Mouse (Mus musculus): ENCODE data around the gene Adamts17. TPM values are rescaled to one million over a fixed set of nuclear protein-coding genes. Genes with fewer than 3 reads are reported as not detected.

The Adamts17 gene
- polyA plus RNA-seq, 1 experiment from 2014 or later: 3.4 TPM

GRCm38 (mm10) chr7:67045202-67045601, 205.7 kb downstream of the Adamts17 start:
- H3K9ac ChIP-seq (ENCODE audit: low read depth, low read length): no peak overlapping the region
- ATAC-seq: no peak
- 0 out of 2 replicates have a peak, but pooled peaks cover 3% of the 10 kb centered on the region for H3K4me1 ChIP-seq (ENCODE audit: control insufficient read depth, insufficient read depth, low read length)
- H3K36me3 ChIP-seq (ENCODE audit: control insufficient read depth, insufficient read depth, low read length): no peaks in the 10 kb centered on the region
- WGBS: 96% methylated on average over 6 of the region's 6 CpGs
- no peak overlapping the region for H3K27ac ChIP-seq (ENCODE audit: low read length)
- H3K27me3 ChIP-seq (ENCODE audit: control insufficient read depth, insufficient read depth, low read depth, low read length): no peaks in the 10 kb centered on the region
- H3K9me3 ChIP-seq (replicated peaks; ENCODE audit: control insufficient read depth, low read length, poor library complexity, severe bottlenecking): no peaks in the 10 kb centered on the region
- no peak overlapping the region for H3K4me2 ChIP-seq (ENCODE audit: low read length)
- H3K4me3 ChIP-seq (ENCODE audit: low read depth, low read length): no peak overlapping the region

DNA sequence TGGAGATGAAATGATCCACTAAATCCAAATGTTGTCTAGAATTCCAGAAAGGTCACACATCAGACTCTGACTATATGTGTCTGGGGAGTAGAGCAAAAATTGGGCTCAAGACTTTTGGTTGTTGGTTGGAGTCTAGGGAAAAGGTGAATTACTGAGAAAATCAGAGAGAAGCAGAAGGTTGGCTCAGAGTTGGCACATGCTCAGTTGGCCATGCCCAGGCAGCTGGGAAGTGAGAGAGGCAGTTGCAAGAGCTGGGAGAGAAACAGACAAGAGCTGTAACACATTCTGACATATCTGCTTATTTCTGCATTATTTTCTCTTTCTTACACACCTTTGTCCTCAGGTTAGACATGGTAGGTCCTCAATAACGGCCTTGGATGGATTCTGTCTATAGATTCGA, 209.7 kb downstream of the Adamts17 start:
- Histone ChIP-seq H3K36me3 (ENCODE audit: control insufficient read depth, insufficient read depth, low read length) (no peaks in the 10 kb centered on the region), H3K9ac (ENCODE audit: low read depth, low read length) (no peak overlapping the region), H3K4me2 (ENCODE audit: low read length) (no peak overlapping the region), H3K4me3 (ENCODE audit: low read depth, low read length) (no peak overlapping the region), H3K27me3 (ENCODE audit: control insufficient read depth, insufficient read depth, low read depth, low read length) (no peaks in the 10 kb centered on the region), H3K4me1 (ENCODE audit: control insufficient read depth, insufficient read depth, low read length) (0 out of 2 replicates have a peak, but pooled peaks cover 3% of the 10 kb centered on the region), H3K9me3 (replicated peaks; ENCODE audit: control insufficient read depth, low read length, poor library complexity, severe bottlenecking) (no peaks in the 10 kb centered on the region), H3K27ac (ENCODE audit: low read length) (no peak overlapping the region)
- 82% methylated on average over 2 of the region's 2 CpGs for WGBS
- no peak for ATAC-seq

DNA sequence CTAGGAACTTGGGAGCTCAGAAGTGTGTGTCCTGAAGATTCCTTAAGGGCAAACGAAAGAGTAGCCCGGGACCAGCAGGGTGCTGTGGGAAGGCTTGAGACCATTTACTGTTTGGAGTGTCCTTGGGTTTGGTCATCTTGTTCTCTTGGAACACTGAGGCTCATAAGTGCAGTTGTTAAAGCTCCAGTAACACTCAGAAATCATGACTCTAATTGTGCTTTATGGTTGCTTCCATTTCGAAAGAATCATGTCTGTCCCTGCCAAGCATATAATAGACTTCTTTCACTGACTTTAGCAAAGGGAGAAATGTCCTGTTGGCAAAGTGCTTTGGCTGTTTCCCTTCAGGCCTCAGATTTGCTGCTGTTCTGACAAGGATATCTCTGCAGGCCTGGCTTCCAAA, 210.9 kb downstream of the Adamts17 start:
- Histone ChIP-seq H3K27ac (ENCODE audit: low read length) (no peak overlapping the region), H3K27me3 (ENCODE audit: control insufficient read depth, insufficient read depth, low read depth, low read length) (no peaks in the 10 kb centered on the region), H3K4me2 (ENCODE audit: low read length) (no peak overlapping the region), H3K9ac (ENCODE audit: low read depth, low read length) (no peak overlapping the region), H3K4me1 (ENCODE audit: control insufficient read depth, insufficient read depth, low read length) (0 out of 2 replicates have a peak, but pooled peaks cover 3% of the 10 kb centered on the region), H3K4me3 (ENCODE audit: low read depth, low read length) (no peak overlapping the region), H3K9me3 (replicated peaks; ENCODE audit: control insufficient read depth, low read length, poor library complexity, severe bottlenecking) (no peaks in the 10 kb centered on the region), H3K36me3 (ENCODE audit: control insufficient read depth, insufficient read depth, low read length) (no peaks in the 10 kb centered on the region)
- no peak for ATAC-seq
- 92% methylated on average over 3 of the region's 3 CpGs for WGBS

DNA sequence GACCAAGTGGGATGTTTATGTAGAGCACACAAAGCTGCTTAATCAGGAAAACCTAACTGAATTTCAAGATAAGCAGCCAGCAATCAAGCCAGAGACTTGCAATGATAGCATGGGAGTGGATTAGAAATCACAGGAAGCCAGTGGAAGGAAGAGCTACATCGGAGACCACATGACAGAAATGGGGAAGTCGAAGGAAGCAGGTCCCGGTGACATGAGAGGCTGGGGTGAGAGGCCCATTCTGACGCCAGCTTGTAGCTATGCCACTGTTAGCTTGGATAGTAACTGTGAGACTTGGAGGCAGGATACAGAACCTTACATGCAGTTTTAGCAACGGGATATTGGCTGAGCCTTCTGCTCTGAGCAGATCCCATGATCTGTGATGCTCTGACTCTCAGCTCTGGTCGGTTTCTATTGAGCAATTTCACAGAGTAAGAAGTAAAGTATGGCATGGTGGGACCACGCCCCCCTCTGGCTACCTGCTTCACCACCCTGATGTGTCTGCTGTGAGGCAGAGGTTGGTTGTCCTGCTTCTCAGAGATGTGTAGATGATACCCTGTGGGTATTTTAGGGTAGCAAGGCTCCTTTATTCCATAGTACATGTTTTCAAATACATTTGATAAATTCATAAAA, 211.7 kb downstream of the Adamts17 start:
- Histone ChIP-seq H3K36me3 (ENCODE audit: control insufficient read depth, insufficient read depth, low read length) (no peaks in the 10 kb centered on the region), H3K27ac (ENCODE audit: low read length) (no peak overlapping the region), H3K4me1 (ENCODE audit: control insufficient read depth, insufficient read depth, low read length) (0 out of 2 replicates have a peak, but pooled peaks cover under 1% of the 10 kb centered on the region), H3K4me2 (ENCODE audit: low read length) (no peak overlapping the region), H3K4me3 (ENCODE audit: low read depth, low read length) (no peak overlapping the region), H3K9me3 (replicated peaks; ENCODE audit: control insufficient read depth, low read length, poor library complexity, severe bottlenecking) (no peaks in the 10 kb centered on the region), H3K9ac (ENCODE audit: low read depth, low read length) (no peak overlapping the region), H3K27me3 (ENCODE audit: control insufficient read depth, insufficient read depth, low read depth, low read length) (no peaks in the 10 kb centered on the region)
- WGBS: 79% methylated on average over 7 of the region's 7 CpGs
- ATAC-seq: no peak

DNA sequence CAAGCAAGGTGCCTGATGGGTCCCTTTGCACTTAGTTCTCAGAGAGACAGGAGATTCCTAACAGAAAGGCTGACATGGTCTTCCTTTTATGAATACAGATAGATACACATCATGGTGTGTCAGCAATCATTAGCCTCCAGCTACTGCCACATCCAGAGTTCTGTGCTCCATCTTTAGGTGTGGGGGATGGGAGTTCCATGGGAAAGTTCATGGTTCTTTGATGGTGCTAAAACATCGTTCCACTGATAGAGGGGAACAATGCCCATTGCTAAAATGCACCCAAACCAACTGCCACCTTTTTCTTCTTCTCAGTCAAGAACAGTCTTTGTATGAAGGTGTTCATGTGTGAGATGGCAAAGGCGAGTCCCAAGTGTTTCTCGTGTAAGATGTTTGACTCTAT, 215.3 kb downstream of the Adamts17 start:
- no peak overlapping the region for H3K4me2 ChIP-seq (ENCODE audit: low read length)
- H3K27me3 ChIP-seq (ENCODE audit: control insufficient read depth, insufficient read depth, low read depth, low read length): no peaks in the 10 kb centered on the region
- H3K36me3 ChIP-seq (ENCODE audit: control insufficient read depth, insufficient read depth, low read length): no peaks in the 10 kb centered on the region
- H3K27ac ChIP-seq (ENCODE audit: low read length): no peak overlapping the region
- H3K9me3 ChIP-seq (replicated peaks; ENCODE audit: control insufficient read depth, low read length, poor library complexity, severe bottlenecking): no peaks in the 10 kb centered on the region
- WGBS: 91% methylated on average over 3 of the region's 3 CpGs
- no peak for ATAC-seq
- H3K4me3 ChIP-seq (ENCODE audit: low read depth, low read length): no peak overlapping the region
- no peak overlapping the region for H3K9ac ChIP-seq (ENCODE audit: low read depth, low read length)
- no peaks in the 10 kb centered on the region for H3K4me1 ChIP-seq (ENCODE audit: control insufficient read depth, insufficient read depth, low read length)

DNA sequence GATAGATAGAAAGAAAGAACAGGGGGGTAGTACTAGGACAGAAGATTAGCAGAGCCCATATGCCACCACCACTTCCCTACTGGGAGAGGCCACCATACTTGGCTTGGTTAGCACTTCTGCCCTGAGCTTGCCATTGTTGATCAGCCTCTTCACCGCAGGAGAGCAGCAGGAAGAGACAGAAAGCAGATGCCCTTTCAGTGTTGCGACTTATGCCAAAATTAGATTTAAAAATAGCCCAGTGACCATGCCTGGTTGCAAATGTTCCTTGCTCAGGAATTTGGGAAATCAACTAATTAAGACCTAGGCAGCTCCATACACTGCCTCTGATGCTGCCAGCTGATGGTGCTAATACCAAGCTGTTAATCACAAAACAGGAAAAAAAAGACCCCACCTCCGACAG, 216.0 kb downstream of the Adamts17 start:
- no peaks in the 10 kb centered on the region for H3K4me1 ChIP-seq (ENCODE audit: control insufficient read depth, insufficient read depth, low read length)
- H3K4me3 ChIP-seq (ENCODE audit: low read depth, low read length): no peak overlapping the region
- no peaks in the 10 kb centered on the region for H3K27me3 ChIP-seq (ENCODE audit: control insufficient read depth, insufficient read depth, low read depth, low read length)
- no peaks in the 10 kb centered on the region for H3K36me3 ChIP-seq (ENCODE audit: control insufficient read depth, insufficient read depth, low read length)
- H3K9me3 ChIP-seq (replicated peaks; ENCODE audit: control insufficient read depth, low read length, poor library complexity, severe bottlenecking): no peaks in the 10 kb centered on the region
- no peak for ATAC-seq
- no peak overlapping the region for H3K4me2 ChIP-seq (ENCODE audit: low read length)
- H3K27ac ChIP-seq (ENCODE audit: low read length): no peak overlapping the region
- no peak overlapping the region for H3K9ac ChIP-seq (ENCODE audit: low read depth, low read length)
- 56% methylated on average over 3 of the region's 3 CpGs for WGBS

GRCm38 (mm10) chr7:67061756-67062155, 222.2 kb downstream of the Adamts17 start:
- Histone ChIP-seq H3K27ac (ENCODE audit: low read length) (no peak overlapping the region), H3K36me3 (ENCODE audit: control insufficient read depth, insufficient read depth, low read length) (no peaks in the 10 kb centered on the region), H3K4me2 (ENCODE audit: low read length) (no peak overlapping the region), H3K27me3 (ENCODE audit: control insufficient read depth, insufficient read depth, low read depth, low read length) (no peaks in the 10 kb centered on the region), H3K9ac (ENCODE audit: low read depth, low read length) (no peak overlapping the region), H3K4me3 (ENCODE audit: low read depth, low read length) (no peak overlapping the region), H3K9me3 (replicated peaks; ENCODE audit: control insufficient read depth, low read length, poor library complexity, severe bottlenecking) (no peaks in the 10 kb centered on the region), H3K4me1 (ENCODE audit: control insufficient read depth, insufficient read depth, low read length) (no peaks in the 10 kb centered on the region)
- WGBS: 83% methylated on average over 9 of the region's 9 CpGs
- no peak for ATAC-seq

- Histone ChIP-seq H3K9ac (ENCODE audit: low read depth, low read length) (no peak overlapping the region), H3K27me3 (ENCODE audit: control insufficient read depth, insufficient read depth, low read depth, low read length) (no peaks in the 10 kb centered on the region), H3K4me1 (ENCODE audit: control insufficient read depth, insufficient read depth, low read length) (no peaks in the 10 kb centered on the region), H3K4me2 (ENCODE audit: low read length) (no peak overlapping the region), H3K9me3 (replicated peaks; ENCODE audit: control insufficient read depth, low read length, poor library complexity, severe bottlenecking) (no peaks in the 10 kb centered on the region), H3K27ac (ENCODE audit: low read length) (no peak overlapping the region), H3K36me3 (ENCODE audit: control insufficient read depth, insufficient read depth, low read length) (no peaks in the 10 kb centered on the region), H3K4me3 (ENCODE audit: low read depth, low read length) (no peak overlapping the region)
- 76% methylated on average over 2 of the region's 2 CpGs for WGBS
- ATAC-seq: no peak
Observed at GRCm38 (mm10) chr7:67062571-67062970, 223.0 kb downstream of the Adamts17 start.

DNA sequence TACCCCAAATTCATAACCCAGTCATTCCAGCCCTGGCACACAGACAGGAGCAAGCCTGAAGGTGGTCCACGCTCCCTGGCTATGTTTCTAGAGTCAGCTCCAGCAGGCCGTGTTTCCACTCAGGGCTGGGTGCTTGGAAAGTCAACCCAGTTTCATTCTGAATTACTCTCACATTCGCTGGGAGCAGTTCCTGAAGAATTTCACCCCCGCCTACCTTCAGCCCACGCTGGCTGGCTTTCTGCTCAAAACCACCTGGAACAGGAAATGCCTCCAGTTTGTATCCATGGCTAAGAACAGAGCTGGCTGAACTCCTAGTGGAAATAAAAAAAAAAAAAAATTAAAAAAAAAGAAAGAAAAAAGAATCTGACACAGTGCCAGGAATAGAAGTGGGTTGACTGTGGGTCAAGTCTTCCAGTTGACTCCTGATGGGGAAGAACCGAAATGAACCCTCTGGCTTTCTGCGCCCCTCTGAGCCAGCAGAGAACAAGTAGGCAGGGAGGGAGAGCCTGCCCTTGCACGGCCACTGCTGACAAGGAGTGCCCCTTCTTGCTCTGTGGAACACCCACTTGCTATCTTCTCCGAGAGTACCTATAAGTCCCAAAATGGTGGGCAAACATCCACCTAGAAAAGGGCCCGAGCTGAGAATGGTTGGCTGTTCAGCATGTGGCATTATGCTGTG, 225.2 kb downstream of the Adamts17 start:
- no peaks in the 10 kb centered on the region for H3K36me3 ChIP-seq (ENCODE audit: control insufficient read depth, insufficient read depth, low read length)
- WGBS: 84% methylated on average over 10 of the region's 10 CpGs
- no peaks in the 10 kb centered on the region for H3K9me3 ChIP-seq (replicated peaks; ENCODE audit: control insufficient read depth, low read length, poor library complexity, severe bottlenecking)
- H3K27me3 ChIP-seq (ENCODE audit: control insufficient read depth, insufficient read depth, low read depth, low read length): no peaks in the 10 kb centered on the region
- no peak overlapping the region for H3K4me3 ChIP-seq (ENCODE audit: low read depth, low read length)
- H3K4me2 ChIP-seq (ENCODE audit: low read length): no peak overlapping the region
- ATAC-seq: no peak
- H3K4me1 ChIP-seq (ENCODE audit: control insufficient read depth, insufficient read depth, low read length): no peaks in the 10 kb centered on the region
- no peak overlapping the region for H3K27ac ChIP-seq (ENCODE audit: low read length)
- H3K9ac ChIP-seq (ENCODE audit: low read depth, low read length): no peak overlapping the region
